Mouse (Mus musculus) E14TG2a.4 (cell line): ENCODE results near the gene Gstt3.

ENCODE experiments used
- H3K27me3 ChIP-seq: 2 replicates; pipeline ENCODE4 v1.6.1; 2014; ENCODE audit warnings: low read length, control low read depth; ENCODE audit not compliant: insufficient read depth
- H3K36me3 ChIP-seq: 2 replicates; pipeline ENCODE4 v1.6.1; 2014; ENCODE audit warnings: low read length, control low read depth; ENCODE audit not compliant: insufficient read depth
- H3K4me1 ChIP-seq: replicated peaks from 2 replicates; pipeline ENCODE4 v1.6.1; 2014; ENCODE audit warnings: low read depth, low read length, control low read depth
- H3K4me3 ChIP-seq: replicated peaks from 2 replicates; pipeline ENCODE4 v1.5.1; 2014; ENCODE audit warnings: mild to moderate bottlenecking, low read length
- H3K9me3 ChIP-seq: 2 replicates; pipeline ENCODE4 v1.6.1; 2014; ENCODE audit warnings: low read length, control low read depth
- CTCF ChIP-seq: conservative IDR thresholded peaks from 2 replicates; pipeline ENCODE4 v1.5.1; 2014; ENCODE audit warnings: low read length
- NANOG ChIP-seq: IDR thresholded peaks from 2 replicates; pipeline ENCODE4 v1.6.1; 2014; ENCODE audit warnings: borderline replicate concordance, low read length, mixed read lengths
- POU5F1 ChIP-seq: IDR thresholded peaks from 2 replicates; pipeline ENCODE4 v1.6.1; 2014; ENCODE audit warnings: low read length, borderline replicate concordance

The Gstt3 gene

GRCm38 (mm10) chr10:75789081-75789735 lies 8.0 kb upstream of the Gstt3 start:
- Histone ChIP-seq H3K36me3 (no peaks in the 10 kb centered on the region), H3K4me3 (no peak overlapping the region), H3K9me3 (no peaks in the 10 kb centered on the region), H3K27me3 (0 out of 2 replicates have a peak, but pooled peaks cover 8% of the 10 kb centered on the region), H3K4me1 (peaks cover 19% of the 10 kb centered on the region)
- TF ChIP-seq POU5F1 = no peak
- TF ChIP-seq NANOG = no peak
- no peak for TF ChIP-seq CTCF

- Histone ChIP-seq H3K36me3 (no peaks in the 10 kb centered on the region), H3K4me3 (no peak overlapping the region), H3K4me1 (peaks cover 9% of the 10 kb centered on the region), H3K9me3 (no peaks in the 10 kb centered on the region), H3K27me3 (peaks cover 17% of the 10 kb centered on the region; the same call in 1 of the 2 replicates)
- TF ChIP-seq CTCF = no peak
Measured at GRCm38 (mm10) chr10:75788277-75788676, 7.1 kb upstream of the Gstt3 start.

GRCm38 (mm10) chr10:75785442-75785841 lies 4.2 kb upstream of the Gstt3 start:
- TF ChIP-seq CTCF = no peak
- TF ChIP-seq NANOG = no peak
- TF ChIP-seq POU5F1 = no peak
- Histone ChIP-seq H3K9me3 (no peaks in the 10 kb centered on the region), H3K27me3 (peaks cover 34% of the 10 kb centered on the region), H3K4me1 (peaks cover 22% of the 10 kb centered on the region), H3K36me3 (no peaks in the 10 kb centered on the region), H3K4me3 (no peak overlapping the region)

GRCm38 (mm10) chr10:75779206-75780174 lies 1.7 kb downstream of the Gstt3 start:
- H3K36me3 ChIP-seq = no peaks in the 10 kb centered on the region
- TF ChIP-seq POU5F1 (no peak), NANOG (no peak)
- H3K4me1 ChIP-seq = peaks cover 26% of the 10 kb centered on the region
- no peaks in the 10 kb centered on the region for H3K9me3 ChIP-seq
- H3K27me3 ChIP-seq = peaks cover 50% of the 10 kb centered on the region
- peak overlapping the region; percentile 85; the same call in 1 of the 2 replicates for H3K4me3 ChIP-seq

GRCm38 (mm10) chr10:75777885-75778284 lies 3.3 kb downstream of the Gstt3 start:
- H3K4me3 ChIP-seq = no peak overlapping the region

GRCm38 (mm10) chr10:75776562-75776961 lies 4.7 kb downstream of the Gstt3 start:
- no peak for TF ChIP-seq POU5F1
- no peak for TF ChIP-seq CTCF
- no peak for TF ChIP-seq NANOG
- H3K4me1 ChIP-seq = peaks cover 45% of the 10 kb centered on the region
- no peaks in the 10 kb centered on the region for H3K9me3 ChIP-seq
- peaks cover 27% of the 10 kb centered on the region for H3K27me3 ChIP-seq
- peaks cover 5% of the 10 kb centered on the region for H3K36me3 ChIP-seq
- H3K4me3 ChIP-seq = no peak overlapping the region

More at GRCm38 (mm10) chr10:75777885-75778284, 3.3 kb downstream of the Gstt3 start:
- Histone ChIP-seq H3K4me1 (peaks cover 34% of the 10 kb centered on the region), H3K36me3 (no peaks in the 10 kb centered on the region), H3K27me3 (peaks cover 37% of the 10 kb centered on the region), H3K9me3 (no peaks in the 10 kb centered on the region)
- TF ChIP-seq POU5F1 = no peak
- TF ChIP-seq NANOG = no peak
- no peak for TF ChIP-seq CTCF

- peaks cover 30% of the 10 kb centered on the region for H3K4me1 ChIP-seq
- peaks cover 14% of the 10 kb centered on the region for H3K27me3 ChIP-seq
- H3K4me3 ChIP-seq = no peak overlapping the region
- H3K36me3 ChIP-seq = peaks cover 22% of the 10 kb centered on the region
- TF ChIP-seq POU5F1 (no peak), CTCF (no peak), NANOG (no peak)
- H3K9me3 ChIP-seq = no peaks in the 10 kb centered on the region
Measured at GRCm38 (mm10) chr10:75774587-75774986, 6.6 kb downstream of the Gstt3 start.

GRCm38 (mm10) chr10:75774102-75774501 lies 7.1 kb downstream of the Gstt3 start:
- Histone ChIP-seq H3K4me3 (no peak overlapping the region), H3K36me3 (peaks cover 23% of the 10 kb centered on the region), H3K9me3 (no peaks in the 10 kb centered on the region), H3K4me1 (peaks cover 27% of the 10 kb centered on the region), H3K27me3 (peaks cover 9% of the 10 kb centered on the region)
- TF ChIP-seq POU5F1 = no peak
- TF ChIP-seq NANOG = no peak
- TF ChIP-seq CTCF = no peak
